Mouse (Mus musculus): Measurements from ENCODE around the gene Gna13. TPM values are rescaled to one million over a fixed set of nuclear protein-coding genes. Genes with fewer than 3 reads are reported as not detected.

Gna13 gene
- polyA plus RNA-seq, 1 experiment from 2014 or later = 21.8 TPM

GRCm38 (mm10) chr11:109421205-109421604 lies 58.6 kb downstream of the Gna13 start:
- WGBS = 84% methylated on average over 5 of the region's 5 CpGs
- ATAC-seq (ENCODE audit: low FRiP score) = no peak
- Histone ChIP-seq H3K27ac (no peak overlapping the region), H3K4me2 (replicated peaks) (no peak overlapping the region), H3K4me3 (replicated peaks; ENCODE audit: low read length) (no peak overlapping the region), H3K9ac (no peak overlapping the region), H3K4me1 (replicated peaks; ENCODE audit: control insufficient read depth, insufficient read depth, low read length) (no peaks in the 10 kb centered on the region), H3K9me3 (ENCODE audit: control insufficient read depth, low read length) (no peaks in the 10 kb centered on the region), H3K36me3 (replicated peaks; ENCODE audit: control insufficient read depth, insufficient read depth) (no peaks in the 10 kb centered on the region), H3K27me3 (ENCODE audit: control insufficient read depth, insufficient read depth, low read length) (no peaks in the 10 kb centered on the region)
- DNase-seq (ENCODE audit: low spot score) = no peak

- ATAC-seq (ENCODE audit: low FRiP score) (no peak), DNase-seq (ENCODE audit: low spot score) (no peak)
- Histone ChIP-seq H3K4me1 (replicated peaks; ENCODE audit: control insufficient read depth, insufficient read depth, low read length) (peaks cover 8% of the 10 kb centered on the region), H3K4me3 (replicated peaks; ENCODE audit: low read length) (no peak overlapping the region), H3K4me2 (replicated peaks) (no peak overlapping the region), H3K36me3 (replicated peaks; ENCODE audit: control insufficient read depth, insufficient read depth) (no peaks in the 10 kb centered on the region), H3K9me3 (ENCODE audit: control insufficient read depth, low read length) (no peaks in the 10 kb centered on the region), H3K27me3 (ENCODE audit: control insufficient read depth, insufficient read depth, low read length) (no peaks in the 10 kb centered on the region), H3K27ac (no peak overlapping the region), H3K9ac (no peak overlapping the region)
- 98% methylated on average over 4 of the region's 4 CpGs for WGBS
Observed at GRCm38 (mm10) chr11:109422263-109422662, 59.6 kb downstream of the Gna13 start.

DNA sequence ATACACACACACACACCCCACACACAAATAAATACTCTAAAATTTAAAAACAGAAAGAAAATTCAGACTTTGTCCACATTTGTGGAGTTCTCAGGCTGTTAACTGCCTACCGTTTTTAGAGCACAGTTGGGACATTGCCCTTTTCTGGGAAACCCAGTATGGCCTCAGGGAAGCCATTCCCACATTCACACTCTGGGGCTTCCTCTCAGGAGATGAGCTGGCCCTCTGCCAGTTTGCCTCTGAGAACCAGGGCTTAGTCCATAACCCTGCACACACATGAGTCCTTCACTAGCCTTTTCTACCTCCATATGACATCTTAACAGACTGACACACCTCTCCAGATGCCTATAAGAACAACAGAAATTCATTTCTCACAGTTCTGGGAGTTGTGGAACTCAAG lies 60.7 kb downstream of the Gna13 start:
- H3K9me3 ChIP-seq (ENCODE audit: control insufficient read depth, low read length) = no peaks in the 10 kb centered on the region
- H3K4me3 ChIP-seq (replicated peaks; ENCODE audit: low read length) = no peak overlapping the region
- H3K36me3 ChIP-seq (replicated peaks; ENCODE audit: control insufficient read depth, insufficient read depth) = peaks cover under 1% of the 10 kb centered on the region; the same call in 1 of the 2 replicates
- H3K4me2 ChIP-seq (replicated peaks) = no peak overlapping the region
- ATAC-seq (ENCODE audit: low FRiP score) (no peak), DNase-seq (ENCODE audit: low spot score) (no peak)
- 56% methylated on average over 1 of the region's 1 CpGs for WGBS
- no peak overlapping the region for H3K27ac ChIP-seq
- H3K27me3 ChIP-seq (ENCODE audit: control insufficient read depth, insufficient read depth, low read length) = no peaks in the 10 kb centered on the region
- peaks cover 8% of the 10 kb centered on the region for H3K4me1 ChIP-seq (replicated peaks; ENCODE audit: control insufficient read depth, insufficient read depth, low read length)
- H3K9ac ChIP-seq = no peak overlapping the region

GRCm38 (mm10) chr11:109425392-109426271 lies 63.0 kb downstream of the Gna13 start, which contains the start of gene Amz2:
TSS of gene Amz2 (plus strand) at chr11:109425946.
- peak within 1 kb of the TSS; percentile 56 for H3K4me2 ChIP-seq (replicated peaks)

GRCm38 (mm10) chr11:109426272-109426586 lies 63.6 kb downstream of the Gna13 start:
- Histone ChIP-seq H3K4me2 (replicated peaks) (peak overlapping the region; percentile 56), H3K4me1 (replicated peaks; ENCODE audit: control insufficient read depth, insufficient read depth, low read length) (peaks cover 8% of the 10 kb centered on the region), H3K9ac (peak overlapping the region; percentile 77), H3K4me3 (replicated peaks; ENCODE audit: low read length) (peak overlapping the region; percentile 72), H3K9me3 (ENCODE audit: control insufficient read depth, low read length) (no peaks in the 10 kb centered on the region), H3K27ac (peak overlapping the region; percentile 87), H3K27me3 (ENCODE audit: control insufficient read depth, insufficient read depth, low read length) (no peaks in the 10 kb centered on the region), H3K36me3 (replicated peaks; ENCODE audit: control insufficient read depth, insufficient read depth) (peaks cover 30% of the 10 kb centered on the region)
- DNase-seq (ENCODE audit: low spot score) = no peak
- 2% methylated on average over 11 of the region's 11 CpGs for WGBS
- ATAC-seq (ENCODE audit: low FRiP score) = no peak

More at GRCm38 (mm10) chr11:109425392-109426271, 63.0 kb downstream of the Gna13 start, which contains the start of gene Amz2:
- DNase-seq (ENCODE audit: low spot score) = peak; percentile 96
- Histone ChIP-seq H3K9ac (peak within 1 kb of the TSS; percentile 77), H3K27me3 (ENCODE audit: control insufficient read depth, insufficient read depth, low read length) (no peaks in the 10 kb centered on the region), H3K27ac (peak within 1 kb of the TSS; percentile 87), H3K4me1 (replicated peaks; ENCODE audit: control insufficient read depth, insufficient read depth, low read length) (peaks cover 8% of the 10 kb centered on the region), H3K4me3 (replicated peaks; ENCODE audit: low read length) (peak within 1 kb of the TSS; percentile 72), H3K36me3 (replicated peaks; ENCODE audit: control insufficient read depth, insufficient read depth) (peaks cover 24% of the 10 kb centered on the region), H3K9me3 (ENCODE audit: control insufficient read depth, low read length) (no peaks in the 10 kb centered on the region)
- WGBS = under 1% methylated on average over 65 of the region's 65 CpGs
- peak; percentile 95 for ATAC-seq (ENCODE audit: low FRiP score)

DNA sequence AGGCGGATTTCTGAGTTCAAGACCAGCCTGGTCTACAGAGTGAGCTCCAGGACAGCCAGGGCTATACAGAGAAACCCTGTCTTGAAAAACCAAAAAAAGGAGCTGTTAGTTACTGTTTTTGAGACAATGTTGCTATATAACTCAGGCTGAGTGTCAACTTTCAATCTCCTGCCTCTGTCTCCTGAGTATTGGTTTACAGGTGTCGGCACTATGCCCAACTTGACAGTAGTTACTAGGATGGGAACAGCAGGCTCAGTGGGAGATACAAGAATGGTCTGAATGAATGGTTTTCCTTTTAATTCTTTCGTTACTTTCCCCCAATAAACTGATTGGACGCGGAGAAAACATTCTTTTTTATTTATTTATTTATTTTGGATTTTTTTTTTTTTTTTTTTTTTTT lies 64.7 kb downstream of the Gna13 start:
- ATAC-seq (ENCODE audit: low FRiP score) (no peak), DNase-seq (ENCODE audit: low spot score) (no peak)
- WGBS = 95% methylated on average over 5 of the region's 5 CpGs
- Histone ChIP-seq H3K4me3 (replicated peaks; ENCODE audit: low read length) (no peak overlapping the region), H3K27me3 (ENCODE audit: control insufficient read depth, insufficient read depth, low read length) (no peaks in the 10 kb centered on the region), H3K4me2 (replicated peaks) (peak overlapping the region; percentile 56), H3K36me3 (replicated peaks; ENCODE audit: control insufficient read depth, insufficient read depth) (peaks cover 32% of the 10 kb centered on the region), H3K4me1 (replicated peaks; ENCODE audit: control insufficient read depth, insufficient read depth, low read length) (peaks cover 10% of the 10 kb centered on the region), H3K27ac (no peak overlapping the region), H3K9me3 (ENCODE audit: control insufficient read depth, low read length) (no peaks in the 10 kb centered on the region), H3K9ac (no peak overlapping the region)

- Histone ChIP-seq H3K27me3 (ENCODE audit: control insufficient read depth, insufficient read depth, low read length) (no peaks in the 10 kb centered on the region), H3K36me3 (replicated peaks; ENCODE audit: control insufficient read depth, insufficient read depth) (peaks cover 74% of the 10 kb centered on the region), H3K4me2 (replicated peaks) (no peak overlapping the region), H3K4me3 (replicated peaks; ENCODE audit: low read length) (no peak overlapping the region), H3K4me1 (replicated peaks; ENCODE audit: control insufficient read depth, insufficient read depth, low read length) (0 out of 2 replicates have a peak, but pooled peaks cover 3% of the 10 kb centered on the region), H3K9ac (no peak overlapping the region), H3K9me3 (ENCODE audit: control insufficient read depth, low read length) (no peaks in the 10 kb centered on the region), H3K27ac (no peak overlapping the region)
- 96% methylated on average over 16 of the region's 16 CpGs for WGBS
- no peak for ATAC-seq (ENCODE audit: low FRiP score)
- DNase-seq (ENCODE audit: low spot score) = no peak
Observed at GRCm38 (mm10) chr11:109434233-109434798, 71.7 kb downstream of the Gna13 start.

GRCm38 (mm10) chr11:109436889-109437288 lies 74.3 kb downstream of the Gna13 start:
- Histone ChIP-seq H3K27ac (no peak overlapping the region), H3K36me3 (replicated peaks; ENCODE audit: control insufficient read depth, insufficient read depth) (peaks cover 53% of the 10 kb centered on the region), H3K9me3 (ENCODE audit: control insufficient read depth, low read length) (no peaks in the 10 kb centered on the region), H3K4me3 (replicated peaks; ENCODE audit: low read length) (no peak overlapping the region), H3K4me1 (replicated peaks; ENCODE audit: control insufficient read depth, insufficient read depth, low read length) (peaks cover 10% of the 10 kb centered on the region), H3K9ac (no peak overlapping the region), H3K4me2 (replicated peaks) (no peak overlapping the region), H3K27me3 (ENCODE audit: control insufficient read depth, insufficient read depth, low read length) (no peaks in the 10 kb centered on the region)
- no peak for ATAC-seq (ENCODE audit: low FRiP score)
- WGBS = 84% methylated on average over 8 of the region's 8 CpGs
- DNase-seq (ENCODE audit: low spot score) = no peak

- H3K9ac ChIP-seq = 0 out of 2 replicates have a peak overlapping the region, but pooled peaks have one; percentile 71
- no peak overlapping the region for H3K4me3 ChIP-seq (replicated peaks; ENCODE audit: low read length)
- no peak for DNase-seq (ENCODE audit: low spot score)
Observed at GRCm38 (mm10) chr11:109439209-109439608, 76.6 kb downstream of the Gna13 start.

More at GRCm38 (mm10) chr11:109439209-109439608, 76.6 kb downstream of the Gna13 start:
- Histone ChIP-seq H3K9me3 (ENCODE audit: control insufficient read depth, low read length) (no peaks in the 10 kb centered on the region), H3K4me2 (replicated peaks) (peak overlapping the region; percentile 75), H3K36me3 (replicated peaks; ENCODE audit: control insufficient read depth, insufficient read depth) (peaks cover 39% of the 10 kb centered on the region), H3K27ac (no peak overlapping the region), H3K27me3 (ENCODE audit: control insufficient read depth, insufficient read depth, low read length) (no peaks in the 10 kb centered on the region), H3K4me1 (replicated peaks; ENCODE audit: control insufficient read depth, insufficient read depth, low read length) (peaks cover 10% of the 10 kb centered on the region)
- peak; percentile 31; the same call in 1 of the 2 replicates for ATAC-seq (ENCODE audit: low FRiP score)
- WGBS = 21% methylated on average over 5 of the region's 5 CpGs
